Mouse (Mus musculus) c-Kit-positive CD71-positive TER-119-negative erythroid progenitor cells, embryonic 14.5 days (primary cell): Measurements from ENCODE around the gene Ebp.
A peak's percentile ranks its signal among the peaks of the same experiment; 100 is the strongest.

Source experiments
- DNase-seq: peaks from one replicate; pipeline ENCODE4 v3.0.0-alpha.2; 2013; ENCODE audit warnings: low read depth

Gene Ebp

DNA sequence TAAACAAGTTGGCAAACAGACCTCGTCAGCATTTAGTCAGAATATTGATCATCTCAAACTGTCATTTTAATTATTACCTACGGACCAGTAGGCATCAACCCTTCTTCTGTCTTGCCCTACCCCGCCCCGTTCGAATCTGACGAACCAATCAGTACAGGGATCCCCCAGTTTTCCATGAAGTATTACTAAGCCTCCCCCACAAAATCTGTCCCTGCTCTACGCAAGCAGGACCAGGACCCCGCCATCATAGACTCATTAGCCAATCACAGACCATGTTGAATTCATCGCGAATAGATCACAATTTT is at the start of gene Ebp:
TSS of gene Ebp (minus strand) at position 94 of the 305 bp plus-strand sequence.
- no peak for DNase-seq

GRCm38 (mm10) chrX:8238804-8239395 is 45.6 kb upstream of the Ebp start:
- no peak for DNase-seq

DNA sequence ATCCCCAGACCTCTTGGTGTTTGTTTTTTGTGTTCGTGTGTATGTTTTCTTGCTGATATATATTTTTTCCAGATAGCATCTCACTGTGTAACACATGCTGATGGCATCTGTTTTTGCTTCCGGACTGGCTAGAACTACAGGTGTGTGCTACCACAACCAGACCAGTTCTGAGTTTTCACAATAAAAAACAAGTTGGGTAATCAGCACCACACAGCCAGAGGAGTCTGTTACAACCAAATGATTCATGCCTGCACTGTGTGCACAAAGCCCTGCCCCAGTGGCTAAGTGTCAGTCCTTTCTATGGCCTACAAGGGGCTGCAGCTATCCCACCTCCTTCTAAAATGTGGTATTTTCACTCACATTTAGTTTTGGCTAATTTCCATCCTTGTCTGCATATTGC is 43.4 kb upstream of the Ebp start:
- no peak for DNase-seq

DNA sequence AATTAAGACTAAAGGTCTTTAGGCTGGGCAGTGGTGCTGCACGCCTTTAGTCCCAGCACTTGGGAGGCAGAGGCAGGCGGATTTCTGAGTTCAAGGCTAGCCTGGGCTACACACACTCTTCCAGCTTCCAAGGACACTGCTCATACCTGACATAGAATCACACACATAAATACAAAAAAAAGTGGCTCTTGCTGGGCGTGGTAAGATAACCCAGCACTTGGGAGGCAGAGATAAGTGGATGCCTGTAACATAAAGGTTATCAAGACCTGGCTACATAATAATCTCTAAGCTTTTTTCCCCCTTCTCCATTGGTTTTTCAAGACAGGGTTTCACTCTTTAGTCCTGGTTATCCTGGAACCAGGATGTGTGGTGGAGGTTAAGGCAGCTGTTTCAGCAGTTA is 40.3 kb upstream of the Ebp start:
- DNase-seq: no peak

- no peak for DNase-seq
Measured at GRCm38 (mm10) chrX:8230272-8230671, 37.0 kb upstream of the Ebp start.

DNA sequence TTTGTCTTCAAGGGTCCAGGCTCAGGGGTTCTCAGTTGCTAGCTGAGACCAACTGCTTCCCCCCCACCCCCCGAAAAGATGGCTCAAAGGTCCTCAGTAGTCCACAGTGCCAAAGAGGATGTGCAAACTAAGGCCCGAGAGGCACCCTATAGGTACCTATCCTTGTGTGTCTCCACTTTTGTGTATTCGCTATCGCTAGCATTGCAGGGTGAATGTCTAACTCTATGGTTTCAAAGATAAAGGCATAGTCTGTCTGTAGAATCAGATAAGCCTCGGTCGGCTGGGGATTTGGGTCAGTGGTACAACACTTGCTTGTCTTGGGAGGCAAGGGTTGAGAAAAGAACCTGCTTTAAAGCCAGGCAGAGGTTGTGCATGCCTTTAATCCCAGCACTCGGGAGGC is 30.2 kb upstream of the Ebp start:
- no peak for DNase-seq

DNA sequence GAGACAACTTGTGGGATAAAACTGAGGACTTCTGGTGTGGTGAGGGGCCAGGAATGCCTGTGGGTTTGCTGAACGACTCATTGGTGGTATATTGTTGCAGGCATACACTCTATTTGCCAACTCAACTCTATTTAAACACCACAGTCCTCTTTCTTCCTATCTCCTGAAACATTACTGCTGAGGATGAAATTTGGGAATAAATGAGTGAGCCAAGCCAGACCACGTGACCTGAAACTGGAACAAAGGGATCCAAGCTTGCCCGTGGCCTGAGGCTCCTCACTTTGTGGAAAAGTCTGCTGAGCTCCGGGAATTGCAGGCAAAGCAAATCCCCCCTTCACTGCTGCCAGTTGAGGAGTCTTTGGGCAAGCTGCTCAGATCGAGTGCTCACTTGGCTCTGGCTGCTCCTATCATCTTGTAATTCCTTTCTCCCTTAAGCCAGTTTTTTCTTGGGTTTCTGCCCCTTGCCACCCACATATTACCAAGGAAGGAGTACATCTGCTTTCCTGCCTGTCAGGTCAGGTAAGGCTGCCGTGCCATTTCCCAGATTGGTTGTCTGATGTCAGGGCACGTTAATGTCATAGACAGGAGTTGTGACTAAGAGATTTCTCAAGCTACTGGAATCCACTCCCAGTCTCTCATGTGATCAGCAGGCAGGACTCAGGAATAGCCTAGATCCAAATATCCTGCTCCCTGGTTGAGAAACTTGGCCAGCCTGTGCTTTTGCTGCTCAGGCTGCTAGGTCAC is 29.5 kb upstream of the Ebp start:
- DNase-seq: no peak

- DNase-seq: no peak
Measured at GRCm38 (mm10) chrX:8222296-8222677, 29.0 kb upstream of the Ebp start.

DNA sequence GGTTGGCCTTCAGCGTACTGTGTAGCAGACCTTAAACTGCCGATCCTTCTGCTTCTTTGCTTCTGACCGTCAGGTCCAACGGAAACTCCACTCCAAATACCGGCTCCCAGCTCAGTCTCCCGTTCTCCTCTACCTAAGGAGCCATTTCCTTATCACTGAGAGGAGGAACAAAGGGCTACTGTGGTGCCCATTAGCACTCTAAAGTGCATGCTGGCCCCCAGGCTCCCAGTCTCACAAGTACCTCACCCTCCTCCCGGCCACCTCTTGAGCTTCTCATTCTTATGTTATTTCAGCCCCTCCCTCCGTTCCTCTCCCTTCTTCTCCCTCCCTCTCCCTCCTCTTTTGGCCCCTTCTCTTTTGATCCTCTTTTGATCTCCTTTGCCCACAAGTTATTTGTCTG is 26.3 kb upstream of the Ebp start:
- no peak for DNase-seq

DNA sequence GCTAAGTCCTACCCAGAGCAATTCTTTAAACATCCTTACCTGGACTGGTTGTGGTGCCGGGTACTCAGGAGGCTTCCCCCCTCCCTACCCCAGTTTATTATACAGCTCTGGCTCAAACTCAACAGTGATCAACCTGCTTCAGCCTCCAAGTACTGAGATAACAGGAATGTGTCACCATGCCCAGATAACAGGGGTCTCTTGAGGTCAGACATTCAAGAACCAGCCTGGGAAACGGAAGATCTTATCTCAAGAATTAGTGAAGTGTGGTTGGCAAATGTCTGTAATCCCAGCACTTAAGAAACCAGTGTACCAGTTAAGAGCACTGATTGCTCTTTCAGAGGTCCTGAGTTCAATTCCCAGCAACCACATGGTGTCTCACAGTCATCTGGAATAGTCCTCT is 24.8 kb upstream of the Ebp start:
- no peak for DNase-seq

GRCm38 (mm10) chrX:8217383-8217782 is 24.1 kb upstream of the Ebp start:
- DNase-seq: no peak

DNA sequence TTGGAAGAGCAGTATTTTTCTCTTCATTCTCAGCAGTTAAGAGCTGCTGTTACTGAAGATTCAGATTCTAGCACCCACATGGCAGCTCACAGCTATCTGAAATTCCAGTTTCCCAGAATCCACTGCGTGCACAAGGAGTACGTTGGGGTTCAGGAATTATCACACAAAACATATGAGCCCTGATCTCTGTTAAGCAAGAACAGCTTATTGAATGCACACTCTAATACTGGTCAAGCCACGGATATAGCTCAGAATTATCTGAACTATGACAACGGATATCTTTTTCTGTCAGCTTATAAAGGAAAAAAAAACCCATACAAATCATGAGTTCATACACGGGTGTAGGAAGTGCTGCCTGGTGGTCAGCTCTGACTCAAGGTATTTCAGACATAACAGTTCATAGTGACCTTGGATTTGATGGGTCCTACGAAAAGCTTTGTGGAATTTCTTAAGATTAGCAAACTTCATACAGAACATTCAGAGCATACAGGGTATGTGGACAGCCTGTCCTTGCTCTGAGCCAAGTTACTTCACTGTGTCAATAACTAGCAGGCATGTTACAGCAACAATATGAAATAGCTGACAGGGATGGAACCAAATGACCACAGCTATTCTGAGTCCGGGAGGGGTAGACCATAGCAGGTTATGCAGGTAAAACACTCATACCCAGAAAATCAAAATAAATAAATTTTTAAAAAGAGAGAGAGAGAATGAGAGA is 18.3 kb upstream of the Ebp start:
- no peak for DNase-seq

- no peak for DNase-seq
Measured at GRCm38 (mm10) chrX:8209720-8210119, 16.4 kb upstream of the Ebp start.

GRCm38 (mm10) chrX:8207224-8207623 is 13.9 kb upstream of the Ebp start:
- no peak for DNase-seq

GRCm38 (mm10) chrX:8206694-8207197 is 13.4 kb upstream of the Ebp start:
- no peak for DNase-seq

GRCm38 (mm10) chrX:8206015-8206693 is 12.8 kb upstream of the Ebp start, which contains the start of gene Porcn:
Gene Porcn (minus strand): TSS chrX:8206525.
- peak; percentile 57 for DNase-seq

- DNase-seq: no peak
Measured at GRCm38 (mm10) chrX:8205551-8205950, 12.2 kb upstream of the Ebp start.

GRCm38 (mm10) chrX:8205088-8205487 is 11.8 kb upstream of the Ebp start:
- no peak for DNase-seq

DNA sequence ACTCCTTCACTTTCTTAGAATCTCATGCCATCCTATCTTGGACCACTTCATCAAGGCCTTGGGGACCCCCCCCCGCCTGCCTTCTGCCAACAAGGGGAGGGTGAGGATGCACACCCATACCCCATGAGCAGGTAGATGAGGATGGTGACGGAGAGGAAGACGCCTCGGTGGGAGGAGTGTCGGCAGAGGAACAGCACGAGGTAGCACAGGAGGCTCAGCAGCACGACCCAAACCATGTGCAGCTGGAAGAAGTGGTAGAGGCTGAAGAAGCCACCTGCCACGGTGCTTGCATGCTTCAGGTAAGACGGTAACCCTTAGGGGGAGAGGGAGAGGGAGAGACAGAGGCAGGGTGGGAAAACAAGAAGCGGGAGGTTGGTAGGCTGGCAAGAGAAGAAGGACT is 10.8 kb upstream of the Ebp start:
- DNase-seq: no peak

DNA sequence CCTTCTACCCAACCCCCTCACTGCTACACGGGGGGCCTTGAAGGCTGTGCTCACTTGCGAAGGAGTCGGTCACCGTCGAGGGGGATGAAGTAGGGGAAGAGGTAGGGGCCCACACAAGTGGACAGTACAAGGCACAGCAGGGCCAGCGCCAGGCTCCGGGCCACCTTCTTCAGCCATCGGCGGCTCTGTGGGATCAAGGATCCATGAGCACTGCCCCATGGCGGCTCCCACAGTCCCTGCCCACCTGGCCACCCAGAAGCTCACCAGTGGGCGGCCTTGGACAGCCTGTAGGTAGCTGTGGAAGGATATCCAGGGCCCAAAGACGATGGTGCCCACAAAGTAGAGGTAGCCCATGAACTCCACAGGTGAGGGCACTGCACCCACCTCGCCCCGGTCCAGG is 9.8 kb upstream of the Ebp start:
- no peak for DNase-seq

- DNase-seq: peak; percentile 74
Measured at GRCm38 (mm10) chrX:8192640-8193418, 483 bp downstream of the Ebp start.

DNA sequence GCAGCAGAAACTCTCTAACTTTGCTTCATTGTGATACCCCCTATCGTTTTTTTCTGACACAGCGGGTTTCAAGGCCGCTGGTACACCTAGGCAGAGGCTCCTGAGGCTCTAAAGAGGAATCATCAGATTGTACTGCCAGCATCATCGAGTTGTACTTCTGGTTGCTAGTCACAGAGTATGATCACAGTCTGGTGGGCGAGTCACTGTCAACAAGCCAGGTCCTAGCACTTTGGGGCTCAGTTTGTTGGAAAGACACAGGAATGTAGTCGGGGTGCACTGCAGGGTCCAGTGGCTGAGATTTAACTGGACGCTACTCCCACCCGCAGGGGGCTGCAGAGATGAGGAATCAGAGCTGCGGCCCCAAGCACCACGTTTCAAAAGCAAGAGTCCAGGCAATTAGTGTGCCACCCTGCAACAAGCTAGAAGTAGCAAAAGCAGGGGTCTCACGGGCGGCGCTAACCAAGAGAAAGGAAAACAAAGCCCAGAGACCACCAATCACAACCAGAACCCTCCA is 1.1 kb downstream of the Ebp start:
- no peak for DNase-seq
